Mouse (Mus musculus): ENCODE measurements around the gene Ifngr2. TPM values are rescaled to one million over a fixed set of nuclear protein-coding genes. Genes with fewer than 3 reads are reported as not detected.

Ifngr2 gene
- total RNA-seq, 2 experiments from 2014 or later, result 20.2 to 27.6 TPM

GRCm38 (mm10) chr16:91534477-91534876, 12.4 kb upstream of the Ifngr2 start:
- peak in 1 of 2 experiments; percentile 67 for DNase-seq (ENCODE audit: low spot score in 2 of 2)

DNA sequence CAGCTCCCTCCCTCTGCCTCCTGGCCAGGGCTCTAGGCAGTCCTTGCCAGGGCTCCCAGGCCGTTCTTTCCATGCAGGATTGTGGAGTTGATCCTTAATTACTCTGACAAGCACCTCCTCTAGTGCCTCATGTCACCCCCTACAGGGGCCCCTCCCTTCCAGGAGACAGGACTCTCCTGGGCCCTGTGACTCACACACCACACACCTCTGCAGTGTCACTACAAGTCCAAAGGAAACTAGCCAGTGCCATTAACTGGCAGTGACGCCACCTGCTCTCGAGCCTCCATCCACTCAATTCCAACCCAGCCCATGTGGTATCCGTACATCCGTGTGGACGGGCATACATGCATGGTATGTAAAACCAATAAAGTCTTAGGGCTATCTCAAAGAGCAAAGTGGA, 12.0 kb upstream of the Ifngr2 start:
- no peak for DNase-seq (ENCODE audit: low spot score in 2 of 2)

DNA sequence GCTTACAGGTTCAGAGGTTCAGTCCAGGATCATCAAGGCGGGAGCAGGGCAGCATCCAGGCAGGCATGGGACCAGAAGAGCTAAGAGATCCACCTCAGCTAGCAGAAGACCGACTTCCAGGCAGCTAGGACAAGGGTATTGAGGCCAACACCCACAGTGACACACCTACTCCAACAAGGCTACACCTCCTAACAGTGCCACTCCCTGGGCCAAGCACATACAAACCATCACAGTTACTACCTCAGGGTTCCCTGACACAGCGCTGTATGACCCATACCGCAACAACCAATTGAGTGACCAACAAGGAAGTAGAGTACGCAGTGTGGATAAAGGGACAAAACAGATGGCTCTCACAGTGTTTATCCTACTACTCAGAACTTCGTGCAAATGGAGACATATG, 10.5 kb upstream of the Ifngr2 start:
- DNase-seq (ENCODE audit: low spot score in 2 of 2), result no peak

GRCm38 (mm10) chr16:91537065-91537464, 9.8 kb upstream of the Ifngr2 start:
- DNase-seq (ENCODE audit: low spot score in 2 of 2), result no peak

DNA sequence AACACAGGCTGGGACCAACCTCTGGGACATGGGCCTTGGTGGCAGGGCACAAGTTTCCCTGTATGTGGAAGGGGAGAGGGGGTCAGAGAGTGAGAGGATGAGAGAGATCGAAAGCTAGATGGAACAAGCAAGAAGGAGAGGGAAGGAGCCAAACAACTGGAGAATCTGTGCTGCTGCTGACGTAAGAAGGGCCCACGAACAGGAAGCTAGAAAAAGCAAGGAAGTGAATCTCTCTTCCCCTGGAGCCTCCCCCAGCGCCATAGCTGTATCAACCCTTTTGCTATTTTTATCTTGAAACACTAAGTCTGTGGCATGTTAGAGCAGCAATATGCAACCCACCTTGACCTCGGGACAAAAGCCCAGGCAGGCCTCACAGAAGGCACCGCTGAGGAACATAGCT, 8.8 kb upstream of the Ifngr2 start:
- DNase-seq (ENCODE audit: low spot score in 2 of 2), result no peak

- DNase-seq (ENCODE audit: low spot score in 2 of 2), result no peak
Observed at GRCm38 (mm10) chr16:91538513-91538912, 8.4 kb upstream of the Ifngr2 start.

DNA sequence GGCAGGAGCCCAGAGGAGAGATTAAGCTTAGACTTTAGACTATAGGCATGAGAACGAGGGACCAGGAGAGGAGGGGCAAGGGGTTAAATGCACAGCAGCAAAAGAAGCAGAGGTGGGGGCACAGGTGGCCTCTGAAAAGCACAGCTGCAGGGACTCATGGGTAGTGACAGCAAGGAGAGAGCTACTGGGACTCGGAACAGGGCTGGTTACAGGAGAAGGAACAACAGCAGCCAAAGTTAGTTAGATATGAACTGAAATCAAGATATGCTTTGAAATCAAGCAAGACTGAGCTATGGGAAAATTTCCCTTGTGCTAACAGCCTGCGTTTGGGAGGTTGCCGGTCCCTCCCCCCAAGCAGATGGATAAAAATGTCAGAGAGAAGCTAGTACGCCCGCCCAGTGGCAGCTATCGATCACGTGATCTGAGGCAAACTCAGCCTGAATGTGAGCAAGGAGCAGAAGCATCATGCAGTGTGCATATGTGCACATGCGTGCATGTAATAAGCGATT, 5.2 kb upstream of the Ifngr2 start:
- no peak for DNase-seq (ENCODE audit: low spot score in 2 of 2)

- no peak for DNase-seq (ENCODE audit: low spot score in 2 of 2)
Observed at GRCm38 (mm10) chr16:91543619-91544018, 3.3 kb upstream of the Ifngr2 start.

DNA sequence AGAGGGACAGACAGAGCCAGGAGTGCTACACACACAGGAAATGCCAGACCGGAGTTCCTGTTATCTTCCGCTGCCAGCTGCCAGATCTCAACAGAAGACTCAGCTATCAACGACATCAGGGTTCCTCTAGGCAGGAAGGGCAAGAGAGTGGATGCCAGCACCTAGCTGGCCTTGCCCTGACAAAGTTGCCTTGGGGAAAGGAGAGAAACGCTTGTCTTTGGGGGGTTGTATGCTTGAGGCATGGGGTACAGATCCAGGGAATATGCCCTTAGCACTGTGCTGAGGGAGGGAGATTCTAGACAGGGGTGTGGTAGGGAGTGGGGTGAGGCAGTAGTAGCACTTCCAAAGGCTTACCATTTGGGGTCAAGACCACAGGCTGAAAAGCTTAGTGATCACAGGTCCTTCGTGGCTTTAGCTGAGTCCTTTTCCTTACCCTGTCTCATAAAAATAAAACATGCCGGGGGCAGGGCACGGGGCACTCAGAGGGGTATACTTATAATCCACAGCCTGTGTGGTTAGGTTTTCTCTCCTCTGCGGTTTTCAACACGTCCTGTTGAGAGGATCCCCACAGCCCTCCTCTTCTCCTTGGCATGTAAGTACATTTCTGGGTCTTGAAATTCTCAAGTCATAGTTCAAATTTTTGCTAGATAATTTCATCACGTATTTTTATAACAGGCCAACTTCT, 1.1 kb upstream of the Ifngr2 start:
- no peak for DNase-seq (ENCODE audit: low spot score in 2 of 2)

- peak in 1 of 2 experiments; percentile 36 for DNase-seq (ENCODE audit: low spot score in 2 of 2)
Observed at GRCm38 (mm10) chr16:91546391-91546835, 459 bp upstream of the Ifngr2 start.

- DNase-seq (ENCODE audit: low spot score in 2 of 2), result no peak
Observed at GRCm38 (mm10) chr16:91547974-91548373, 1.1 kb downstream of the Ifngr2 start.

DNA sequence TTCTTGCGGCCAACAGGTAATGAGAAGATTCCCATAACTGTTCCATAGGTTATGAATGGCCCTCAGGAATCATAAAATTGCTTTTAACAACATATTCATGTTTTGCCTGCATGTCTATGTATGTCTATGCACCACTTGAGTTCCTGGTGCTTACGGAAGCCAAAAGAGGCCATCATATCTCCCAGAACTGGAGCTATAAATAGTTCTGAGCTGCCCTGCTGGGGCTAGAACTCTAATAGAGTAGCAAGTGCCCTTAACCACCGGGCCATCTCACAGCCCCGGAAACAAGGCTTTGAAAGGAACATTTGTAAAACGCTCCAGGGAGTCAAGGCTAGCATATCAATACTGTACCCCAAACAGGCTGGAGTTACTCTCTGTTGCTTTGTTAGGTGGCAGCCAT, 1.7 kb downstream of the Ifngr2 start:
- no peak for DNase-seq (ENCODE audit: low spot score in 2 of 2)

- no peak for DNase-seq (ENCODE audit: low spot score in 2 of 2)
Observed at GRCm38 (mm10) chr16:91548996-91549395, 2.1 kb downstream of the Ifngr2 start.

- DNase-seq (ENCODE audit: low spot score in 2 of 2), result no peak
Observed at GRCm38 (mm10) chr16:91549616-91550015, 2.7 kb downstream of the Ifngr2 start.

DNA sequence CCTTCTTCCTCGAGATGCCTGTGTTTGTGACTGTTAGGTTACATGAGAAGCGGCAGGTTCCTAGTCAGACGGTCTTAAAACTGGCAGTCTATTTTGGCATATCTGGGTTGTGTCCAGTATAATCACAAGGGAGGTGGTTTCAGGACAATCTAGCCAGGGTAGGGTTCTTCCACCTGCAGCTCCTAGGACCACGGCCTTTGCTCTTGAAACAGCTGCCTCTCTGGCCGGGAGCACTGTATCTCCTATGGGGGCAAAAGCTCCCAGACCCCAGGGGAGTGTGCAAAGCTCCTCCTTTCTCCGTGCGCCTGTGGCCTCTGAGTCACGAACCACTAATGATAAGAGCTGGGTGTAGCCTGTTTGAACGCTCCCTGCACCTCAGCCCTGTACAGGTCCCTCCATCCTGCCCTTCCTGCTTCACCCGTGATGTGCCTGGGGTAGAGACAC, 4.2 kb downstream of the Ifngr2 start:
- no peak for DNase-seq (ENCODE audit: low spot score in 2 of 2)

DNA sequence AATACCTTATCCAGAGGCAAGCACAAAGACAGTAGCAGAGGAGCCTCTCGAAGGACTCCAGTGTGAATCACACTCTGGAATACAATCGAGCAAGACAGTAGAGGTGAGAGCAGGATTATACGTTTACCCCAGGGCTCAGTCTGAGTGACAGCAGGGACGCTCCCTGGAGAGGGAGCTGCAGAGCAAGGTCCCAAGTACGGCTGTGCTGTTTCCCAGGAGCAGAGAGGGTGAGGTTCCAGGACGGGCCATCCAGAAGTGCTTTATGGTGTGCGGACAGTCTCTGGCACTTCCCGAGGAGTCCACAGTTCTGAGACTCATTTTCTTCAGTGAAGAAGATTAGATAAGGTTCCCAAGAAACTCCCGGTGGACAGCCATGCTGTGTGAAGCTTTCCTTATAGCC, 5.2 kb downstream of the Ifngr2 start:
- DNase-seq (ENCODE audit: low spot score in 2 of 2), result no peak

DNA sequence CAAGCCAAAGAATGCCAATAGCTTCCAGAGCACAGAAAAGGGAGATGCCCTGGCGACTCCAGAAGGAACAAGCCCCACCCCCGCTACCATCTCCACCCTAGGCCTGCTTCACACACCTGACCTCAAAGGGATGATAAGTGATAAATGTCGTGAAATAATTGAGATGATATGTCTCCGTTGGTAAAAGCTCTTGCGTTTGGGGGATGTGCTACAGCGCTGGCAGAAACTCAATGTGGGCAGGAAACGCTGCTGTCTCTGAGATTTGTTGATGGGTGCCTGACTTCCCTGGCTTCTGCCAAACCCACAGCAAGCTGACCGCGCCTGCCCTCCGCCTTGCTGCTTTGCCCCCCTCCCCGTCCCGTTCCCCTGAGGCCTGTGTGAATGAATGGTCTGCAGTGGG, 6.8 kb downstream of the Ifngr2 start:
- no peak for DNase-seq (ENCODE audit: low spot score in 2 of 2)

GRCm38 (mm10) chr16:91555017-91555605, 8.2 kb downstream of the Ifngr2 start:
- DNase-seq (ENCODE audit: low spot score in 2 of 2), result no peak

DNA sequence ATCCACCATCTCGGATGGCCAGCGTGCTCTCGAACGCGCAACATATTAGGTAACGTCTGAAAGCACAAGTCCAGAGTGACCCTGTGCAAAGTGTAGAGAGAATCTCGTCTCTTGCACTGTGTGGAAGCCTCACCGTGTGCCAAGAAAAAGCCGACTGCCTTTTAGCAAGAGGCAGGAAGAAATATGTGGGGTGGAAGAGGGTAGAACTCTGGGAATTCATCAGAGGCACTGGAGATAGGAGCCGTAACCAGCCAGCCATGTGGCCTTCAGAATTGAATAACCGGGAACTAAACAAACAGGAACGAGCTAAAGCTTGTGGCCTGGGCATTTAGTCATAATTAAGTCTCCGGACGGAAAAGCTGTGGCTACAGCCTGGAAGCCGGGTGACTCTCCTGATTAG, 9.8 kb downstream of the Ifngr2 start:
- no peak for DNase-seq (ENCODE audit: low spot score in 2 of 2)

- no peak for DNase-seq (ENCODE audit: low spot score in 2 of 2)
Observed at GRCm38 (mm10) chr16:91557214-91557613, 10.3 kb downstream of the Ifngr2 start.

DNA sequence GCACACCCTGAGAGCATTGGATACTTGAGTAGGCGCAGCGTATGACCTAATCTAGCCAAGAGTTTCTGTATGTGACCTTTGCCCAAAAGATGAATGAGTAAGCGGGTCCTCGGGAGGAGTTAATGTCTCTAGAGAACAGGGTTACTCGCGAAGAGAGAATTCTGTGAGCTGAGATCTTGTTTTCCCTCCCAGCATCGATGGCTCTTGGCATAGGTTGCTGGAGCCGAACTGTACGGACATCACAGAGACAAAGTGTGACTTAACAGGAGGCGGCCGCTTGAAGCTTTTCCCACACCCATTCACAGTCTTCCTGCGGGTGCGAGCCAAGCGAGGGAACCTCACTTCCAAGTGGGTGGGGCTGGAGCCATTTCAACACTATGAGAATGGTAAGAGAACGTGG, 10.8 kb downstream of the Ifngr2 start:
- DNase-seq (ENCODE audit: low spot score in 2 of 2), result peak in 1 of 2 experiments; percentile 42

- DNase-seq (ENCODE audit: low spot score in 2 of 2), result no peak
Observed at GRCm38 (mm10) chr16:91561099-91561498, 14.2 kb downstream of the Ifngr2 start.
